Mouse (Mus musculus) limb, embryonic 13.5 days (tissue): ENCODE measurements at regions not wholly inside any gene's neighbourhood (a gene's known extent, or its start where the extent isn't known, plus 50 kb on each side); places are given as distances from the start of the nearest gene placed in this dataset.

Experiments
- ATAC-seq: fragments of 200-750 bp; cut with Nextera tagmentation; 2 replicates; pipeline ENCODE4 v1.8.0; 2017; ENCODE audit warnings: low read depth, moderate number of reproducible peaks, moderate TSS enrichment; ENCODE audit not compliant: low FRiP score
- H3K27ac ChIP-seq: fragments of 300-500 bp; sonication (generic); 2 replicates; pipeline ENCODE4 v1.5.1; 2015; ENCODE audit warnings: inconsistent platforms, mild to moderate bottlenecking, moderate library complexity
- H3K27me3 ChIP-seq: fragments of 300-500 bp; sonication (generic); 2 replicates; pipeline ENCODE4 v1.6.1; 2015; ENCODE audit warnings: mild to moderate bottlenecking, inconsistent platforms
- H3K36me3 ChIP-seq: fragments of 300-500 bp; sonication (generic); 2 replicates; pipeline ENCODE4 v1.6.1; 2015; ENCODE audit warnings: inconsistent platforms, mild to moderate bottlenecking, moderate library complexity
- H3K4me1 ChIP-seq: fragments of 300-500 bp; sonication (generic); 2 replicates; pipeline ENCODE4 v1.6.1; 2015; ENCODE audit warnings: inconsistent platforms
- H3K4me2 ChIP-seq: fragments of 300-500 bp; sonication (generic); replicated peaks from 2 replicates; pipeline ENCODE4 v1.6.1; 2015; ENCODE audit warnings: inconsistent platforms, mild to moderate bottlenecking, moderate library complexity
- H3K4me3 ChIP-seq: fragments of 300-500 bp; sonication (generic); 2 replicates; pipeline ENCODE4 v1.5.1; 2015; ENCODE audit warnings: moderate library complexity, mild to moderate bottlenecking, inconsistent platforms
- H3K9ac ChIP-seq: fragments of 300-500 bp; sonication (generic); 2 replicates; pipeline ENCODE4 v1.6.1; 2015; ENCODE audit warnings: mild to moderate bottlenecking, inconsistent platforms
- H3K9me3 ChIP-seq: fragments of 300-500 bp; sonication (generic); 2 replicates; pipeline ENCODE4 v1.6.1; 2016; ENCODE audit warnings: inconsistent platforms
- WGBS: fragments of 180-500 bp; shearing (Covaris S2); methylation state at CpG from one replicate; pipeline ENCODE4 v1.1.7; 2015; 5-methylcytosine and 5-hydroxymethylcytosine counted together

DNA sequence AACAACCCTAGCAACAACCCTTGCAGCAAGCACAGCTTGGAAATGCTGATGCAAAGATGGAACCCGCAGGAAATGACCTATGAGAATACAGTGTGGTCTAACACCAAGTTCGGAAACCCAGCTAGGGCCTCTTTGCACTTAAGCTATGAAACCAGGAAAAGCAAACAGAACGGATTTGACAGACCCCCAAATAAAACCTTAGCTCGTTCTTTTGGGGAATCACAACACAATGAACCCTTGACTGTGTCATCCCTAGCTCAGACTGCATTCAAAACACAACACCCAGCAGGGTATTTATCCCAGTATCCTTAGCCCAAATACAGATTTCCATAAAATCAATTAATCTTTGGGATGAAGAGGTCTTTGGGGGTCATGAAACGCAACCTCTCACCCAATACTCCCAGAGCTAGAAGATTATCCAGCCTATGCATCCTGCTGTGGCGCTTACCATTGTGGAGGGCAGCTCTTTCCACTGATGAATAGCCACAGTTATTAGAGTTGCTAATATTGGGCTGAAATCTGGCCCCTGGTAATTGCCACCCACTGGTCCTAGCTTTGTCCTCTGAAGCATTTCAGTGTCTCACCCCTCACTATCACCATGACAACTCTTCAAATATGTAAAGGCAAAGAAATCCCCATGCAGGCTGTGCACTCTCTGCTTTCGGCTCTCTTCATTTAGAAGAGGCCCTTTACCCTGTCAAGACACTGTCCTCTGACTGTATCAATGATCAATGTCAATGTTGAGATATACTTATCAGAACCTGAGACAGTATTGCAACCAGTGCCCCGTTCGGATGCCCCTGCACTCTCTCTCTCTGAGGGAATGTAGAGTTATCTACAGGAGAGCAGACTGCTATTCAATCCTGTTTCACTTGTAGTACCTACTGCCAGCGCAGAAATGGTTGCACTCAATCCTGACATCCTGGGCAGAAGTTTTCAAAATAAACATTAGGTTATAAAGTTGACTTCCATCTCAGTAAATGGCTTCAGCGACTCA is 277.7 kb downstream of the Ube2cbp start:
- 84% methylated on average over 11 of the region's 11 CpGs for WGBS
- H3K9ac ChIP-seq: no peak overlapping the region
- H3K4me2 ChIP-seq: no peak overlapping the region
- no peaks in the 10 kb centered on the region for H3K36me3 ChIP-seq
- no peaks in the 10 kb centered on the region for H3K9me3 ChIP-seq
- ATAC-seq: no peak
- H3K4me1 ChIP-seq: peaks cover 10% of the 10 kb centered on the region
- no peak overlapping the region for H3K27ac ChIP-seq
- H3K4me3 ChIP-seq: no peak overlapping the region
- H3K27me3 ChIP-seq: no peaks in the 10 kb centered on the region

- no peaks in the 10 kb centered on the region for H3K36me3 ChIP-seq
- ATAC-seq: no peak
- H3K4me2 ChIP-seq: no peak overlapping the region
- H3K27ac ChIP-seq: no peak overlapping the region
- peaks cover 10% of the 10 kb centered on the region for H3K4me1 ChIP-seq
- no peaks in the 10 kb centered on the region for H3K27me3 ChIP-seq
- no peak overlapping the region for H3K4me3 ChIP-seq
- H3K9ac ChIP-seq: no peak overlapping the region
- no peaks in the 10 kb centered on the region for H3K9me3 ChIP-seq
- 23% methylated on average over 2 of the region's 2 CpGs for WGBS
These were observed 275.9 kb downstream of the Ube2cbp start for GRCm38 (mm10) chr9:86188873-86189272.

GRCm38 (mm10) chr9:86205041-86205440 is 259.7 kb downstream of the Ube2cbp start:
- Histone ChIP-seq H3K9ac (no peak overlapping the region), H3K4me1 (no peaks in the 10 kb centered on the region), H3K27ac (no peak overlapping the region), H3K27me3 (no peaks in the 10 kb centered on the region), H3K9me3 (no peaks in the 10 kb centered on the region), H3K4me2 (no peak overlapping the region), H3K4me3 (no peak overlapping the region), H3K36me3 (no peaks in the 10 kb centered on the region)
- 55% methylated on average over 3 of the region's 3 CpGs for WGBS
- ATAC-seq: no peak

- Histone ChIP-seq H3K27ac (no peak overlapping the region), H3K27me3 (no peaks in the 10 kb centered on the region), H3K4me2 (no peak overlapping the region), H3K4me1 (no peaks in the 10 kb centered on the region), H3K36me3 (no peaks in the 10 kb centered on the region), H3K9me3 (no peaks in the 10 kb centered on the region), H3K9ac (no peak overlapping the region), H3K4me3 (no peak overlapping the region)
- 78% methylated on average over 5 of the region's 5 CpGs for WGBS
- ATAC-seq: no peak
These were observed 256.3 kb downstream of the Ube2cbp start for GRCm38 (mm10) chr9:86208334-86208925.

DNA sequence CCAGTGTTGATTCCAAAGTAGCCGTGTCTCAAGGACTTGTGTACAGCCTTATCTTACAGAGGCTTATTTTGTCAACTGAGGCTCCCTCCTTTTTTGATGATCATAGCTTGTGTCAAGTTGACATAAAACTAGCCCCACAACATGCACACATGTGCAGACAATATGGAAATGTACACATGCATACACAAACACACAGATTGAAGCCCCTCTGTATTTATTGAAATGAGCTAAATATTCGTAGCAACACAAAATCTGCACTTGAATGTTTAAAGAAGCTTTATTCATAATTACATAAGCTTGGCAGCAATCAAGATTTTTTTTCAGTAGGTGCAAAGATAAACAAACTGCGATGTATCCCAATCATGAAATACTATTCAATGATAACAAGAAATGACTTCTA is 253.5 kb downstream of the Ube2cbp start:
- H3K4me3 ChIP-seq: no peak overlapping the region
- no peak for ATAC-seq
- H3K9me3 ChIP-seq: no peaks in the 10 kb centered on the region
- H3K9ac ChIP-seq: no peak overlapping the region
- H3K27ac ChIP-seq: no peak overlapping the region
- 91% methylated on average over 3 of the region's 3 CpGs for WGBS
- no peak overlapping the region for H3K4me2 ChIP-seq
- no peaks in the 10 kb centered on the region for H3K4me1 ChIP-seq
- H3K27me3 ChIP-seq: no peaks in the 10 kb centered on the region
- H3K36me3 ChIP-seq: no peaks in the 10 kb centered on the region

DNA sequence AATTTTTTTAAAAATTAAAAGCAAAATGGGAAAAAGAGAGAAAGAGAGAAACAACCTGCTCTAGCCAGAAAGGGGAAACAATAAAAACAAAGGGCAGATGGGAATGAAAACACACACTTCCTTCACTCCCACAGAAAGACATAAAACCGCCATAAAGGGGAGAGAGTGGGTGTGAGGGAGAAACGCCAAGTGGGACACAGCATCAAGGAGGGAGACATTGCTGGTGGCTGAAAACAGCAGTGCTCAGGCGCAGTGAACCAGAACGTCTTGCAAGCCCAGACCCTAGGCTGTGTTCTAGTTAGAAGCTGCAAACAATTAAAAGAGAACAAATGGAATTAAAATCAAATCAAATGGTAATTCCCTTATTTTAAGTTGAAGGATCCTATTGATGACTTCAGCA is 245.1 kb downstream of the Ube2cbp start:
- no peak for ATAC-seq
- no peak overlapping the region for H3K27ac ChIP-seq
- H3K4me1 ChIP-seq: no peaks in the 10 kb centered on the region
- H3K4me2 ChIP-seq: no peak overlapping the region
- no peaks in the 10 kb centered on the region for H3K27me3 ChIP-seq
- H3K4me3 ChIP-seq: no peak overlapping the region
- WGBS: 58% methylated on average over 4 of the region's 4 CpGs
- no peaks in the 10 kb centered on the region for H3K36me3 ChIP-seq
- H3K9ac ChIP-seq: no peak overlapping the region
- H3K9me3 ChIP-seq: no peaks in the 10 kb centered on the region

- Histone ChIP-seq H3K4me1 (no peaks in the 10 kb centered on the region), H3K36me3 (no peaks in the 10 kb centered on the region), H3K4me3 (no peak overlapping the region), H3K9ac (no peak overlapping the region), H3K9me3 (no peaks in the 10 kb centered on the region), H3K27ac (no peak overlapping the region), H3K4me2 (no peak overlapping the region), H3K27me3 (no peaks in the 10 kb centered on the region)
- 58% methylated on average over 3 of the region's 3 CpGs for WGBS
- ATAC-seq: no peak
These were observed 240.2 kb downstream of the Ube2cbp start for GRCm38 (mm10) chr9:86224530-86224929.

- Histone ChIP-seq H3K9me3 (no peaks in the 10 kb centered on the region), H3K27ac (no peak overlapping the region), H3K9ac (no peak overlapping the region), H3K36me3 (no peaks in the 10 kb centered on the region), H3K4me1 (0 out of 2 replicates have a peak, but pooled peaks cover 3% of the 10 kb centered on the region), H3K4me3 (no peak overlapping the region), H3K4me2 (no peak overlapping the region), H3K27me3 (no peaks in the 10 kb centered on the region)
- WGBS: 42% methylated on average over 7 of the region's 7 CpGs
- no peak for ATAC-seq
These were observed 233.9 kb downstream of the Ube2cbp start for GRCm38 (mm10) chr9:86230673-86231350.

GRCm38 (mm10) chr9:86231692-86232091 is 233.1 kb downstream of the Ube2cbp start:
- Histone ChIP-seq H3K4me1 (0 out of 2 replicates have a peak, but pooled peaks cover 3% of the 10 kb centered on the region), H3K36me3 (no peaks in the 10 kb centered on the region), H3K4me3 (no peak overlapping the region), H3K9ac (no peak overlapping the region), H3K27ac (no peak overlapping the region), H3K4me2 (no peak overlapping the region), H3K9me3 (no peaks in the 10 kb centered on the region), H3K27me3 (no peaks in the 10 kb centered on the region)
- 83% methylated on average over 5 of the region's 5 CpGs for WGBS
- no peak for ATAC-seq

DNA sequence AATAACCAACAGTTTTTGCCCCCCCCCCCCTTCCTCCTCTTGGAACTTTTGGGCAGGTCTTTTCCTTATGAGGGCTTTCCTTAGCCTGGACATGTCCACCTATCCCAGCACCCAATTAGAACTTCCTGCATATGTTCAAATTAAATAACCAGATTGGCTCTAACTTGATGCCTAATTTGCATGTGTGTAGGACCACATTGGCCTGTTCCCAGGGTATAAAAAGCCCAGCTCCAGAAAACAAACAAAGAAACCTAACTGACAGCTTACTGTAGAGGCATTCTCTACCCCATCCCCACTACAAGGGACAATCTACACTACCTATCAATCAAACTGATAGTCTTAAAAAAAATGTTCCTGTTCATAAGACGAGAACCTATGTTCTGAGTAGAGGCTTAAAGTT is 232.6 kb downstream of the Ube2cbp start:
- Histone ChIP-seq H3K27me3 (no peaks in the 10 kb centered on the region), H3K9ac (no peak overlapping the region), H3K36me3 (no peaks in the 10 kb centered on the region), H3K4me1 (0 out of 2 replicates have a peak, but pooled peaks cover 3% of the 10 kb centered on the region), H3K4me3 (no peak overlapping the region), H3K4me2 (no peak overlapping the region), H3K27ac (no peak overlapping the region), H3K9me3 (no peaks in the 10 kb centered on the region)
- WGBS: 74% methylated on average over 1 of the region's 1 CpGs
- ATAC-seq: no peak

- Histone ChIP-seq H3K36me3 (no peaks in the 10 kb centered on the region), H3K9ac (no peak overlapping the region), H3K27me3 (no peaks in the 10 kb centered on the region), H3K27ac (no peak overlapping the region), H3K4me3 (no peak overlapping the region), H3K9me3 (no peaks in the 10 kb centered on the region), H3K4me2 (no peak overlapping the region), H3K4me1 (0 out of 2 replicates have a peak, but pooled peaks cover 3% of the 10 kb centered on the region)
- 89% methylated on average over 7 of the region's 7 CpGs for WGBS
- ATAC-seq: no peak
These were observed 231.0 kb downstream of the Ube2cbp start for GRCm38 (mm10) chr9:86233775-86234174.

DNA sequence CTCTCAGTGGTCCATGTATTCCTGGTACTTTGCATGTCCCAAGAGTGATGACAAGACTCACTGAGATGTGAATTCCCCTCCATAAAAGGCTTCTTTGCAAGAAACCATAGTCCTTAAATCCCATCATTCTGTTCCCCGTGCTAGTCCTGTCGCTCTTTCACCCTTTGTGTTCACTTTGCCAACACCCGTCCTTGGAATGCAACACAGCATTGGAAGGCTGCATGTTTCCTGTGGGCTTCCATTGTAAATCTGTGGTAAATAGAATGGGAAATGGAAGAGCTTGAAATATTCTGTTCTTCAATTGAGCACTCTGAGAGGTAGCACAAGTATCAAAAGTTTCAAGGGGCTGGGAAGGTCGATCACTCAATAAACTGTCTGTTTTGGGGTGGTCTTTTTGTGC is 226.1 kb downstream of the Ube2cbp start:
- no peak for ATAC-seq
- 83% methylated on average over 4 of the region's 4 CpGs for WGBS
- Histone ChIP-seq H3K4me2 (no peak overlapping the region), H3K27me3 (no peaks in the 10 kb centered on the region), H3K9me3 (no peaks in the 10 kb centered on the region), H3K27ac (no peak overlapping the region), H3K9ac (no peak overlapping the region), H3K36me3 (no peaks in the 10 kb centered on the region), H3K4me3 (no peak overlapping the region), H3K4me1 (peaks cover 5% of the 10 kb centered on the region; the same call in 1 of the 2 replicates)
